Mouse (Mus musculus): ENCODE data around the gene C1qtnf12. TPM values are rescaled to one million over a fixed set of nuclear protein-coding genes. Genes with fewer than 3 reads are reported as not detected.
A peak's percentile ranks its signal among the peaks of the same experiment; 100 is the strongest.

Gene C1qtnf12
- polyA plus RNA-seq, 1 experiment, result 22.1 TPM

DNA sequence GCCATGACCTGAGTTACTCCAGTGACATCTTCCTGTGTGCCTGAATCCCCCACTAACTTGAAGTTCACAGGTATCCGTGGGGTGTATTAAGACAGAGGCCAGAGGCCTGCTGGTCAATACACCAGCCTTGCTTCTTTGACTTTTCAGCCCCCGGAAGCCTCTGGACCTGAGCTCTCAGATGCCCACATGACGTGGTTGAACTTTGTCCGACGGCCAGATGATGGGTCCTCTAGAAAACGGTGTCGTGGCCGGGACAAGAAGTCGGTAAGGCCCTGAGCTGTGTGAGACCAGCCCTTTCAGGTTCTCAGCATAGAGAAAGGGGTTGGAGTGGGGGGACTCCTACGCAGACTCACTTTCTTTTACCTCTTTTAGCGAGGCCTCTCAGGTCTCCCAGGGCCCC lies 2.3 kb downstream of the C1qtnf12 start:
- no peak overlapping the region for H3K4me3 ChIP-seq (replicated peaks; ENCODE audit: extremely low read depth, low read depth, low read length)
- TF ChIP-seq POLR2A (IDR thresholded peaks at IDR 0.05; ENCODE audit: borderline replicate concordance, extremely low read depth, low read depth, low read length), result no peak
- TF ChIP-seq CTCF (IDR thresholded peaks at IDR 0.05; ENCODE audit: insufficient read depth, low read length), result no peak
- DNase-seq, result no peak
- WGBS, result 92% methylated on average over 11 of the region's 11 CpGs
- H3K4me1 ChIP-seq (ENCODE audit: control insufficient read depth, insufficient read depth, low read length), result no peaks in the 10 kb centered on the region

GRCm38 (mm10) chr4:155969043-155969653 lies 7.0 kb downstream of the C1qtnf12 start:
- WGBS, result 70% methylated on average over 13 of the region's 13 CpGs
- TF ChIP-seq POLR2A (IDR thresholded peaks at IDR 0.05; ENCODE audit: borderline replicate concordance, extremely low read depth, low read depth, low read length), result no peak
- no peak for TF ChIP-seq CTCF (IDR thresholded peaks at IDR 0.05; ENCODE audit: insufficient read depth, low read length)

GRCm38 (mm10) chr4:155970286-155970685 lies 8.2 kb downstream of the C1qtnf12 start:
- WGBS, result 78% methylated on average over 5 of the region's 5 CpGs
- no peaks in the 10 kb centered on the region for H3K4me1 ChIP-seq (ENCODE audit: control insufficient read depth, insufficient read depth, low read length)
- no peak overlapping the region for H3K4me3 ChIP-seq (replicated peaks; ENCODE audit: extremely low read depth, low read depth, low read length)
- no peak for DNase-seq
- no peak for TF ChIP-seq POLR2A (IDR thresholded peaks at IDR 0.05; ENCODE audit: borderline replicate concordance, extremely low read depth, low read depth, low read length)
- TF ChIP-seq CTCF (IDR thresholded peaks at IDR 0.05; ENCODE audit: insufficient read depth, low read length), result no peak

More at GRCm38 (mm10) chr4:155969043-155969653, 7.0 kb downstream of the C1qtnf12 start:
- no peak for DNase-seq
- no peak overlapping the region for H3K4me3 ChIP-seq (replicated peaks; ENCODE audit: extremely low read depth, low read depth, low read length)
- H3K4me1 ChIP-seq (ENCODE audit: control insufficient read depth, insufficient read depth, low read length), result no peaks in the 10 kb centered on the region

DNA sequence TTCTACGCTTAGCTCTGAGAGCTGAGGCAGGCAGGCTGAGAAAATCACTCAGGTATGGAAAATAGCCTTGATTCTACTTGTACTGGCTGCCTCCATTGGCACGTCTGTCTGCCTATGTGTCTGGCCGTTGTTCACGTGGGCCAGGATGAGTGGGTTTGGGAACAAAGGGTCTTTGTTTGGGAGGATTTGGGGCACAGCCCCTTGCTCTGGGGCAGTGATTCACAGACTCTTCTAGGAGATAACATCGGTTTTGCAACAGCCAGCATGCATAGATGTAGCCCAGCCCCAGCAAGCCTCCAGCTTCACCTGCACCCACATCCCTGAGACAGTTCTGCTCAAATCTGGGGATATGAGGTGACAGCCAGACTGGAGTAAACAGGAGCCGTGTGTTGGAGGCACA lies 10.5 kb downstream of the C1qtnf12 start:
- WGBS, result 78% methylated on average over 6 of the region's 6 CpGs
- TF ChIP-seq CTCF (IDR thresholded peaks at IDR 0.05; ENCODE audit: insufficient read depth, low read length) (no peak), POLR2A (IDR thresholded peaks at IDR 0.05; ENCODE audit: borderline replicate concordance, extremely low read depth, low read depth, low read length) (no peak)

GRCm38 (mm10) chr4:155973239-155973638 lies 11.1 kb downstream of the C1qtnf12 start:
- Histone ChIP-seq H3K4me3 (replicated peaks; ENCODE audit: extremely low read depth, low read depth, low read length) (no peak overlapping the region), H3K4me1 (ENCODE audit: control insufficient read depth, insufficient read depth, low read length) (no peaks in the 10 kb centered on the region)
- no peak for DNase-seq
- TF ChIP-seq POLR2A (IDR thresholded peaks at IDR 0.05; ENCODE audit: borderline replicate concordance, extremely low read depth, low read depth, low read length) (no peak), CTCF (IDR thresholded peaks at IDR 0.05; ENCODE audit: insufficient read depth, low read length) (no peak)
- WGBS, result 84% methylated on average over 2 of the region's 2 CpGs

More for the DNA sequence above, 10.5 kb downstream of the C1qtnf12 start:
- H3K4me3 ChIP-seq (replicated peaks; ENCODE audit: extremely low read depth, low read depth, low read length), result no peak overlapping the region
- no peak for DNase-seq
- H3K4me1 ChIP-seq (ENCODE audit: control insufficient read depth, insufficient read depth, low read length), result no peaks in the 10 kb centered on the region

GRCm38 (mm10) chr4:155981436-155982082 lies 19.4 kb downstream of the C1qtnf12 start:
- TF ChIP-seq CTCF (IDR thresholded peaks at IDR 0.05; ENCODE audit: insufficient read depth, low read length), result no peak
- TF ChIP-seq POLR2A (IDR thresholded peaks at IDR 0.05; ENCODE audit: borderline replicate concordance, extremely low read depth, low read depth, low read length), result no peak
- H3K4me1 ChIP-seq (ENCODE audit: control insufficient read depth, insufficient read depth, low read length), result no peaks in the 10 kb centered on the region
- H3K4me3 ChIP-seq (replicated peaks; ENCODE audit: extremely low read depth, low read depth, low read length), result no peak overlapping the region
- no peak for DNase-seq
- WGBS, result 69% methylated on average over 12 of the region's 12 CpGs

DNA sequence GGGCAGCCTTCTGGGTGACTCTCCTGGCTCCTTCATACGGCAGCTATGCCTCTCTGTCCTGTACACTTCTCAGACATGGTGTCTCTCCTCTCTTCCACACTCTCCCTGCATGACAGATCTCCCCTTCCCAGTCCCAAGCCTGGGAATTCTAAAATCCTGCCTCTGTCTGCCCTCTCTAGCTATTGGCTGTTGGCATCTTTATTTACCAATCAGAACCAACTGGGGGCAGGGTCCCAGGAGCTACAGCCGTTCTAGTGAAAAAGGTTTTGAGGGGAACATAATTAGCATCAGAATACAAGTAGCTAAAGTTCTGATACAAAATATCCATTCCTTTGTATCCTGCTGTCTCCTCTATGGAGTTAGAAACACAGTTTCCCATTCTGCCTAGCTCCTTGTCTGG lies 21.7 kb downstream of the C1qtnf12 start:
- no peak for DNase-seq
- 23% methylated on average over 2 of the region's 2 CpGs for WGBS
- Histone ChIP-seq H3K4me1 (ENCODE audit: control insufficient read depth, insufficient read depth, low read length) (no peaks in the 10 kb centered on the region), H3K4me3 (replicated peaks; ENCODE audit: extremely low read depth, low read depth, low read length) (no peak overlapping the region)
- TF ChIP-seq CTCF (IDR thresholded peaks at IDR 0.05; ENCODE audit: insufficient read depth, low read length) (no peak), POLR2A (IDR thresholded peaks at IDR 0.05; ENCODE audit: borderline replicate concordance, extremely low read depth, low read depth, low read length) (no peak)

- H3K4me1 ChIP-seq (ENCODE audit: control insufficient read depth, insufficient read depth, low read length), result peaks cover 8% of the 10 kb centered on the region
Measured at GRCm38 (mm10) chr4:155991211-155991907, 29.2 kb downstream of the C1qtnf12 start.

DNA sequence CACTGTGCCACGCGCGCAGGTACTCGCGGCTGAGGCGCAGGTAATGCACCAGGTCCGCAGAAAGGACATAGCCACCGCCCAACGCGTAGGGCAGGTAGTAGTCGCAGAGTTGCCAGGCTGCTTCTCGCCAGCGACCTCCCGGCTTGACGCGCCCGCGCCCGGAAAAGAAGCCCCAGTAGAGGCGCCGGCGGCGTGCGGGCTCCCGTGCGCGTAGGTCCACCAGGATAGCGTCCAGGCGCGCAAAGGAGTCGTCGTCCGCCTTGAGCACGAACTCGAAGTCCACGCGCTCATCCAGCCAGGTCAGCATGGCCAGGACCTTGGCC lies 29.8 kb downstream of the C1qtnf12 start:
- no peak for DNase-seq
- 17% methylated on average over 37 of the region's 37 CpGs for WGBS
- Histone ChIP-seq H3K4me3 (replicated peaks; ENCODE audit: extremely low read depth, low read depth, low read length) (peak overlapping the region; percentile 100), H3K4me1 (ENCODE audit: control insufficient read depth, insufficient read depth, low read length) (peaks cover 8% of the 10 kb centered on the region)
- no peak for TF ChIP-seq POLR2A (IDR thresholded peaks at IDR 0.05; ENCODE audit: borderline replicate concordance, extremely low read depth, low read depth, low read length)
- no peak for TF ChIP-seq CTCF (IDR thresholded peaks at IDR 0.05; ENCODE audit: insufficient read depth, low read length)

More at GRCm38 (mm10) chr4:155991211-155991907, 29.2 kb downstream of the C1qtnf12 start:
- peak; percentile 13 for DNase-seq
- TF ChIP-seq CTCF (IDR thresholded peaks at IDR 0.05; ENCODE audit: insufficient read depth, low read length) (no peak), POLR2A (IDR thresholded peaks at IDR 0.05; ENCODE audit: borderline replicate concordance, extremely low read depth, low read depth, low read length) (no peak)
- WGBS, result 79% methylated on average over 22 of the region's 22 CpGs
- H3K4me3 ChIP-seq (replicated peaks; ENCODE audit: extremely low read depth, low read depth, low read length), result peak overlapping the region; percentile 100

Measured in lung, adult 2 months (tissue).